Mouse (Mus musculus) left cerebral cortex, postnatal 25 days (tissue): ENCODE data around the gene Bcas1. TPM values are rescaled to one million over a fixed set of nuclear protein-coding genes. Genes with fewer than 3 reads are reported as not detected.
A peak's percentile ranks its signal among the peaks of the same experiment; 100 is the strongest.

ENCODE experiments used
- DNase-seq, 2 experiments: peaks; one replicate each; pipeline ENCODE4 v3.0.0; 2022; ENCODE audit warnings: low spot score in 2 of 2, mixed read lengths in 1 of 2
- intact Hi-C: fragments of 180-260 bp; cut with DNase I; formaldehyde crosslinking; loops from one replicate; pipeline ENCODE4 v1.15.1; 2025
- total RNA-seq, 2 experiments: library from RNA; stranded (reverse); gene quantifications; 2 replicates each; pipeline ENCODE4 v1.2.3; 2021

Gene Bcas1
- total RNA-seq, 2 experiments from 2014 or later: 45.7 to 52.5 TPM

- intact Hi-C loops: no loop called here
- no peak for DNase-seq
Observed at GRCm38 (mm10) chr2:170428966-170429365, 1.3 kb upstream of the Bcas1 start.

GRCm38 (mm10) chr2:170424131-170424530 is 3.5 kb downstream of the Bcas1 start:
- intact Hi-C loops: no loop called here
- DNase-seq: no peak

GRCm38 (mm10) chr2:170421924-170422323 is 5.7 kb downstream of the Bcas1 start:
- intact Hi-C loops: no loop called here
- no peak for DNase-seq

GRCm38 (mm10) chr2:170418748-170419147 is 8.9 kb downstream of the Bcas1 start:
- peak in 1 of 2 experiments; percentile 24 for DNase-seq
- intact Hi-C loops: no loop called here

- intact Hi-C loops: no loop called here
- no peak for DNase-seq
Observed at GRCm38 (mm10) chr2:170411490-170412168, 16.0 kb downstream of the Bcas1 start.

GRCm38 (mm10) chr2:170410677-170411489 is 16.8 kb downstream of the Bcas1 start:
- intact Hi-C loops: no loop called here
- no peak for DNase-seq

- peak; percentile 13 to 55 for DNase-seq
- intact Hi-C loops: no loop called here
Observed at GRCm38 (mm10) chr2:170406438-170406837, 21.2 kb downstream of the Bcas1 start.

- intact Hi-C loops: no loop called here
- DNase-seq: no peak
Observed at GRCm38 (mm10) chr2:170404781-170405573, 22.7 kb downstream of the Bcas1 start.

- intact Hi-C loops: no loop called here
- peak in 1 of 2 experiments; percentile 18 for DNase-seq
Observed at GRCm38 (mm10) chr2:170403666-170404385, 23.8 kb downstream of the Bcas1 start.

- peak; percentile 67 to 77 for DNase-seq
- intact Hi-C loops: loop anchor here (2.0 kb wide), 2 partner anchors 49 to 285 kb away; no protein-coding TSS in a partner anchor
Observed at GRCm38 (mm10) chr2:170401211-170401799, 26.3 kb downstream of the Bcas1 start.

- no peak for DNase-seq
- intact Hi-C loops: loop anchor here (2.0 kb wide), 2 partner anchors 48 to 284 kb away; no protein-coding TSS in a partner anchor
Observed at GRCm38 (mm10) chr2:170400666-170401065, 27.0 kb downstream of the Bcas1 start.

GRCm38 (mm10) chr2:170391994-170392393 is 35.7 kb downstream of the Bcas1 start:
- no peak for DNase-seq
- intact Hi-C loops: no loop called here

- DNase-seq: no peak
- intact Hi-C loops: no loop called here
Observed at GRCm38 (mm10) chr2:170388320-170388719, 39.3 kb downstream of the Bcas1 start.

- intact Hi-C loops: no loop called here
- DNase-seq: no peak
Observed at GRCm38 (mm10) chr2:170385556-170385955, 42.1 kb downstream of the Bcas1 start.

- intact Hi-C loops: no loop called here
- DNase-seq: no peak
Observed at GRCm38 (mm10) chr2:170384770-170385169, 42.9 kb downstream of the Bcas1 start.

- intact Hi-C loops: no loop called here
Observed at GRCm38 (mm10) chr2:170373391-170373790, 54.3 kb downstream of the Bcas1 start.

GRCm38 (mm10) chr2:170365676-170366075 is 62.0 kb downstream of the Bcas1 start:
- intact Hi-C loops: no loop called here
- DNase-seq: no peak

More at GRCm38 (mm10) chr2:170373391-170373790, 54.3 kb downstream of the Bcas1 start:
- no peak for DNase-seq

- no peak for DNase-seq
- intact Hi-C loops: no loop called here
Observed at GRCm38 (mm10) chr2:170365271-170365670, 62.4 kb downstream of the Bcas1 start.
